Mouse (Mus musculus): ENCODE results near the gene Xab2. TPM values are rescaled to one million over a fixed set of nuclear protein-coding genes. Genes with fewer than 3 reads are reported as not detected.
A peak's percentile ranks its signal among the peaks of the same experiment; 100 is the strongest.
"Not testable (repeated sequence)": the region's sequence is repeated elsewhere in the genome, so short reads cannot be mapped to it uniquely, and the experiment has no call there.

The Xab2 gene
- polyA plus RNA-seq, 2 experiments = 22.2 to 27.1 TPM

DNA sequence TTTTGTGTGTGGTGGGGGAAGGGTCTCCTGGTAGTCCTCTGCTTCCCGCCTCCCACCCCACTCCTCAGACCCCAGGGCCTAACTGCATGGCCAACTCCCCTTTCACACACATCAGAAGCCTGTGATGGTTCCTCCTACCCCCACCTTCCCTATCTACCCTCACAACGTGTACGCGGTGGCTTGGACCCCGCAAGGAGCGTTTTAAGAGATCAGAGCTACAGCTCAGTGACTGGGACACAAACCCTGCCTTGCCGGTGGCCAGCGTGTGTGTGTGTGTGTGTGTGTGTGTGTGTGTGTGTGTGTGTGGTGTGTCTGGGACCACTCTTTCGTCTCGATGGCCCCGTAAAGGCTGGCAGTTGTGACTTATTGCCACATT lies 32.9 kb downstream of the Xab2 start:
- Histone ChIP-seq H3K36me3 (replicated peaks; ENCODE audit: control insufficient read depth, insufficient read depth, low read depth) (no peaks in the 10 kb centered on the region), H3K4me2 (ENCODE audit: low read depth) (peak overlapping the region; percentile 85), H3K9me3 (ENCODE audit: control insufficient read depth, low read length) (no peaks in the 10 kb centered on the region), H3K27ac (no peak overlapping the region), H3K4me3 (ENCODE audit: insufficient read depth in 1 of 2, low read depth in 2 of 2, low read length in 2 of 2) (peak overlapping the region; percentile 61 to 66), H3K9ac (replicated peaks) (peak overlapping the region; percentile 54), H3K4me1 (replicated peaks; ENCODE audit: control insufficient read depth in 2 of 2, insufficient read depth in 2 of 2, low read length in 1 of 2) (peaks cover 14% of the 10 kb centered on the region in 2 experiments), H3K27me3 (ENCODE audit: control insufficient read depth, insufficient read depth, low read length) (no peaks in the 10 kb centered on the region; the same call in 1 of the 2 replicates)
- TF ChIP-seq EP300 (IDR thresholded peaks at IDR 0.05; ENCODE audit: low read depth) (no peak), CTCF (IDR thresholded peaks at IDR 0.05; ENCODE audit: low read depth) (no peak)
- peak; percentile 23; the same call in 1 of the 2 replicates for ATAC-seq (ENCODE audit: insufficient read depth)
- DNase-seq (ENCODE audit: low read depth in 3 of 3, low spot score in 3 of 3) = no peak
- WGBS (ENCODE audit: insufficient replicate concordance) = 14% methylated on average over 11 of the region's 11 CpGs

- Histone ChIP-seq H3K36me3 (replicated peaks; ENCODE audit: control insufficient read depth, insufficient read depth, low read depth) (no peaks in the 10 kb centered on the region), H3K9me3 (ENCODE audit: control insufficient read depth, low read length) (no peaks in the 10 kb centered on the region), H3K27me3 (ENCODE audit: control insufficient read depth, insufficient read depth, low read length) (no peaks in the 10 kb centered on the region; the same call in 1 of the 2 replicates), H3K4me1 (replicated peaks; ENCODE audit: control insufficient read depth in 2 of 2, insufficient read depth in 2 of 2, low read length in 1 of 2) (peaks cover 14% of the 10 kb centered on the region in 2 experiments), H3K9ac (replicated peaks) (peak overlapping the region; percentile 54), H3K4me2 (ENCODE audit: low read depth) (peak overlapping the region; percentile 85), H3K4me3 (ENCODE audit: insufficient read depth in 1 of 2, low read depth in 2 of 2, low read length in 2 of 2) (peak overlapping the region; percentile 61 to 66), H3K27ac (no peak overlapping the region)
- WGBS (ENCODE audit: insufficient replicate concordance) = 1% methylated on average over 76 of the region's 77 CpGs
- peak in 1 of 3 experiments; percentile 39 for DNase-seq (ENCODE audit: low read depth in 3 of 3, low spot score in 3 of 3)
- ATAC-seq (ENCODE audit: insufficient read depth) = peak; percentile 73
- TF ChIP-seq EP300 (IDR thresholded peaks at IDR 0.05; ENCODE audit: low read depth) (no peak), CTCF (IDR thresholded peaks at IDR 0.05; ENCODE audit: low read depth) (no peak)
Measured at GRCm38 (mm10) chr8:3587391-3588257, 33.5 kb downstream of the Xab2 start.

GRCm38 (mm10) chr8:3586993-3587390 lies 34.1 kb downstream of the Xab2 start, which contains the start of gene Camsap3:
Gene Camsap3, plus strand, starts transcription at chr8:3587293.
- TF ChIP-seq CTCF (IDR thresholded peaks at IDR 0.05; ENCODE audit: low read depth) = no peak

DNA sequence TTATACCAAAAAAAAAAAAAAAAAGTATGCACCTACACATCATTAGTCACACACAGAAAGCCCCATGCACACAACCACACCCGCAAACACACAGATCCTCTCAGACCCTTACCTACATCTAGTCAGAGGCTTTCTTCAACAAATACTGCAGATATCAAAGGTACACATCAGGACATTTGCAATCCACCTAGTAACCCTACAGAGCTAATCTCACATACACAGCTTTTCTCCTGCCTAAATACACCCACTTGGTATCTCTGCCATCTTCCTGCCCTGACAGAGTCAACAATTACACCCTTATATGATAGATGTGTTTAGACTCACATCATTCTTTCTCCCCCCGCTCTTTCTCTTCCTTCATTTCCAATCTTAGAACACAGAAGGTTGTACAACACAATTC lies 34.7 kb downstream of the Xab2 start:
- no peak overlapping the region for H3K27ac ChIP-seq
- no peak overlapping the region for H3K4me3 ChIP-seq (ENCODE audit: insufficient read depth in 1 of 2, low read depth in 2 of 2, low read length in 2 of 2)
- peak overlapping the region; percentile 85 for H3K4me2 ChIP-seq (ENCODE audit: low read depth)
- no peaks in the 10 kb centered on the region for H3K9me3 ChIP-seq (ENCODE audit: control insufficient read depth, low read length)
- H3K27me3 ChIP-seq (ENCODE audit: control insufficient read depth, insufficient read depth, low read length) = no peaks in the 10 kb centered on the region; the same call in 1 of the 2 replicates
- no peaks in the 10 kb centered on the region for H3K36me3 ChIP-seq (replicated peaks; ENCODE audit: control insufficient read depth, insufficient read depth, low read depth)
- no peak overlapping the region for H3K9ac ChIP-seq (replicated peaks)
- WGBS (ENCODE audit: insufficient replicate concordance) = 31% methylated on average over 2 of the region's 2 CpGs
- DNase-seq (ENCODE audit: low read depth in 3 of 3, low spot score in 3 of 3) = no peak
- H3K4me1 ChIP-seq (replicated peaks; ENCODE audit: control insufficient read depth in 2 of 2, insufficient read depth in 2 of 2, low read length in 1 of 2) = peaks cover 14% of the 10 kb centered on the region in 2 experiments
- no peak for TF ChIP-seq CTCF (IDR thresholded peaks at IDR 0.05; ENCODE audit: low read depth)
- TF ChIP-seq EP300 (IDR thresholded peaks at IDR 0.05; ENCODE audit: low read depth) = peak; percentile 54
- ATAC-seq (ENCODE audit: insufficient read depth) = peak; percentile 61

More at GRCm38 (mm10) chr8:3586993-3587390, 34.1 kb downstream of the Xab2 start, which contains the start of gene Camsap3:
- DNase-seq (ENCODE audit: low read depth in 3 of 3, low spot score in 3 of 3) (no peak), ATAC-seq (ENCODE audit: insufficient read depth) (no peak)
- peaks cover 14% of the 10 kb centered on the region in 2 experiments for H3K4me1 ChIP-seq (replicated peaks; ENCODE audit: control insufficient read depth in 2 of 2, insufficient read depth in 2 of 2, low read length in 1 of 2)
- H3K4me2 ChIP-seq (ENCODE audit: low read depth) = peak within 1 kb of the TSS; percentile 85
- peak within 1 kb of the TSS; percentile 54 for H3K9ac ChIP-seq (replicated peaks)
- H3K9me3 ChIP-seq (ENCODE audit: control insufficient read depth, low read length) = no peaks in the 10 kb centered on the region
- no peak within 1 kb of the TSS for H3K27ac ChIP-seq
- H3K36me3 ChIP-seq (replicated peaks; ENCODE audit: control insufficient read depth, insufficient read depth, low read depth) = no peaks in the 10 kb centered on the region
- H3K4me3 ChIP-seq (ENCODE audit: insufficient read depth in 1 of 2, low read depth in 2 of 2, low read length in 2 of 2) = peak within 1 kb of the TSS; percentile 61 to 66
- 6% methylated on average over 7 of the region's 7 CpGs for WGBS (ENCODE audit: insufficient replicate concordance)
- no peaks in the 10 kb centered on the region; the same call in 1 of the 2 replicates for H3K27me3 ChIP-seq (ENCODE audit: control insufficient read depth, insufficient read depth, low read length)

GRCm38 (mm10) chr8:3581961-3582360 lies 39.2 kb downstream of the Xab2 start:
- not testable (repeated sequence) for DNase-seq (ENCODE audit: low read depth in 3 of 3, low spot score in 3 of 3); H3K36me3 ChIP-seq (replicated peaks; ENCODE audit: control insufficient read depth, insufficient read depth, low read depth); H3K9ac ChIP-seq (replicated peaks); ATAC-seq (ENCODE audit: insufficient read depth); H3K9me3 ChIP-seq (ENCODE audit: control insufficient read depth, low read length); H3K4me3 ChIP-seq (ENCODE audit: insufficient read depth in 1 of 2, low read depth in 2 of 2, low read length in 2 of 2); H3K4me2 ChIP-seq (ENCODE audit: low read depth); H3K4me1 ChIP-seq (replicated peaks; ENCODE audit: control insufficient read depth in 2 of 2, insufficient read depth in 2 of 2, low read length in 1 of 2); H3K27ac ChIP-seq; H3K27me3 ChIP-seq (ENCODE audit: control insufficient read depth, insufficient read depth, low read length)
- 50% methylated on average over 1 of the region's 3 CpGs for WGBS (ENCODE audit: insufficient replicate concordance)
